Mouse (Mus musculus) embryonic facial prominence, embryonic 13.5 days (tissue): ENCODE measurements around the gene Rpl31. TPM values are rescaled to one million over a fixed set of nuclear protein-coding genes. Genes with fewer than 3 reads are reported as not detected.

Experiments used
- ATAC-seq: fragments of 200-750 bp; cut with Nextera tagmentation; 2 replicates; pipeline ENCODE4 v1.8.0; 2017; ENCODE audit warnings: low read depth; ENCODE audit not compliant: insufficient number of reproducible peaks, insufficient read depth, low FRiP score, low TSS enrichment
- H3K27ac ChIP-seq: fragments of 300-500 bp; sonication (generic); 2 replicates; pipeline ENCODE4 v1.5.1; 2015; ENCODE audit warnings: moderate library complexity, mild to moderate bottlenecking, inconsistent platforms
- H3K27me3 ChIP-seq: fragments of 300-500 bp; sonication (generic); 2 replicates; pipeline ENCODE4 v1.6.1; 2015; ENCODE audit warnings: mild to moderate bottlenecking, inconsistent platforms
- H3K36me3 ChIP-seq: fragments of 300-500 bp; sonication (generic); 2 replicates; pipeline ENCODE4 v1.6.1; 2015; ENCODE audit warnings: mild to moderate bottlenecking, inconsistent platforms
- H3K4me1 ChIP-seq: fragments of 300-500 bp; sonication (generic); 2 replicates; pipeline ENCODE4 v1.6.1; 2015; ENCODE audit warnings: inconsistent platforms
- H3K4me2 ChIP-seq: fragments of 300-500 bp; sonication (generic); 2 replicates; pipeline ENCODE4 v1.6.1; 2015; ENCODE audit warnings: moderate library complexity, mild to moderate bottlenecking, inconsistent platforms
- H3K4me3 ChIP-seq: fragments of 300-500 bp; sonication (generic); 2 replicates; pipeline ENCODE4 v1.5.1; 2015; ENCODE audit warnings: mild to moderate bottlenecking, inconsistent platforms
- H3K9ac ChIP-seq: fragments of 300-500 bp; sonication (generic); 2 replicates; pipeline ENCODE4 v1.6.1; 2015; ENCODE audit warnings: mild to moderate bottlenecking, inconsistent platforms
- H3K9me3 ChIP-seq: fragments of 300-500 bp; sonication (generic); 2 replicates; pipeline ENCODE4 v1.6.1; 2016; ENCODE audit warnings: inconsistent platforms
- WGBS: fragments of 180-500 bp; shearing (Covaris S2); methylation state at CpG from one replicate; pipeline ENCODE4 v1.1.7; 2015; ENCODE audit warnings: mixed read lengths; 5-methylcytosine and 5-hydroxymethylcytosine counted together
- polyA plus RNA-seq: library from polyadenylated mRNA; unstranded; fragments of >200 nt; fragmentation: Nextera tagmentation; extraction: Ambion mirVana; gene quantifications from 2 replicates; pipeline ENCODE4 v1.2.1, GENCODE M21; 2015

Rpl31 gene
- polyA plus RNA-seq, 1 experiment from 2014 or later = 635 TPM

DNA sequence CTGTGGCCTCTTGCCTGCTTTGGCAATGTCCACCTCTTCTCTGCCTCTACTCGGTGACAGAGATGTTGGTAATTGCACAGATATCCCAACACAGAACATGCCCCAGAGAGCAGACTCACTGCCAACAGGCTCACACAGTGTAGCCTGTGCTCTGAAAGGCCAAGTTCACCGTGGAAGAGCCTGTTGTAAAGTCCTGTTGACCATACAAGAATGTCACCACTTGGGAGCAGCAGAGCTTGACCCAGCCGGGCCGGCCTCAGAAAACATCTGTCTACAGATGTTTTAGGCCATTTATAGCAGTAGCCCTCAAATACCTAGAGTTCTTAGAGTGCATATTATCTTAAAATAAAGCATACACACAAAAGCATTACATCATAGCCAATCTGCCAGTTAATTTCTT lies 39.5 kb downstream of the Rpl31 start:
- Histone ChIP-seq H3K9me3 (no peaks in the 10 kb centered on the region), H3K4me2 (no peak overlapping the region), H3K27me3 (no peaks in the 10 kb centered on the region), H3K9ac (no peak overlapping the region), H3K4me3 (no peak overlapping the region), H3K27ac (no peak overlapping the region), H3K4me1 (no peaks in the 10 kb centered on the region), H3K36me3 (no peaks in the 10 kb centered on the region)
- WGBS = 82% methylated on average over 4 of the region's 4 CpGs
- ATAC-seq = no peak

DNA sequence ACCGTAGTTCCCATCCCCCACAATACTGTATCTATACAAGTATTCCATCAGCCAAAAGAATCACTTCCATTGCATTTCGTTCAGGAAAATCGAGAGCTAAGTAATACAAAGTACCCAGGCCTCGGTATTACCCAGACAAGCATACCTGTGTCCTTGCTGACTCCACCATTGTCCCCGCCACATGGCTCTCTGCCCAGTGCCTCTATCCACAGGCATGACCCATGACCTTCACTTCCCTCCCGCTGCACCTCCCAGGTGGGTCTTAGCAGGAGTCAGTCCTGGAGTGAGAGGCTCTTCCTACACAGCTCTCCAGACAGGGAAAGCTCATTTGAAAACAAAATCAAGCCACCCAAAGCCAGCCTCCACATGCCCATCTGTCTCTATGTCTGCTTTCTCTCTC lies 40.5 kb downstream of the Rpl31 start:
- Histone ChIP-seq H3K9me3 (no peaks in the 10 kb centered on the region), H3K9ac (no peak overlapping the region), H3K27ac (no peak overlapping the region), H3K4me1 (no peaks in the 10 kb centered on the region), H3K36me3 (no peaks in the 10 kb centered on the region), H3K4me3 (no peak overlapping the region), H3K27me3 (no peaks in the 10 kb centered on the region), H3K4me2 (no peak overlapping the region)
- ATAC-seq = no peak
- WGBS = 88% methylated on average over 6 of the region's 6 CpGs

- Histone ChIP-seq H3K27me3 (no peaks in the 10 kb centered on the region), H3K4me2 (no peak overlapping the region), H3K36me3 (no peaks in the 10 kb centered on the region), H3K27ac (no peak overlapping the region), H3K9me3 (no peaks in the 10 kb centered on the region), H3K4me3 (no peak overlapping the region), H3K4me1 (no peaks in the 10 kb centered on the region), H3K9ac (no peak overlapping the region)
- ATAC-seq = no peak
- 81% methylated on average over 7 of the region's 7 CpGs for WGBS
These were observed 41.0 kb downstream of the Rpl31 start for GRCm38 (mm10) chr1:39408668-39409067.

- H3K4me1 ChIP-seq = no peaks in the 10 kb centered on the region
- H3K4me3 ChIP-seq = no peak overlapping the region
- no peak overlapping the region for H3K27ac ChIP-seq
- no peaks in the 10 kb centered on the region for H3K27me3 ChIP-seq
- no peak overlapping the region for H3K4me2 ChIP-seq
- no peak for ATAC-seq
- H3K9ac ChIP-seq = no peak overlapping the region
- no peaks in the 10 kb centered on the region; the same call in 1 of the 2 replicates for H3K9me3 ChIP-seq
- 69% methylated on average over 19 of the region's 19 CpGs for WGBS
- no peaks in the 10 kb centered on the region for H3K36me3 ChIP-seq
These were observed 42.6 kb downstream of the Rpl31 start for GRCm38 (mm10) chr1:39410085-39410821.

- H3K9me3 ChIP-seq = no peaks in the 10 kb centered on the region; the same call in 1 of the 2 replicates
- H3K27ac ChIP-seq = peak overlapping the region; percentile 57
- 0 out of 2 replicates have a peak overlapping the region, but pooled peaks have one; percentile 27 for H3K9ac ChIP-seq
- WGBS = 7% methylated on average over 12 of the region's 12 CpGs
- no peaks in the 10 kb centered on the region for H3K27me3 ChIP-seq
- no peaks in the 10 kb centered on the region for H3K36me3 ChIP-seq
- peak overlapping the region; percentile 32; the same call in 1 of the 2 replicates for H3K4me2 ChIP-seq
- no peak overlapping the region for H3K4me3 ChIP-seq
- no peak for ATAC-seq
- H3K4me1 ChIP-seq = peaks cover 19% of the 10 kb centered on the region
These were observed 50.2 kb downstream of the Rpl31 start for GRCm38 (mm10) chr1:39417817-39418216.

GRCm38 (mm10) chr1:39418852-39419251 lies 51.2 kb downstream of the Rpl31 start:
- no peak overlapping the region for H3K4me3 ChIP-seq
- H3K9me3 ChIP-seq = no peaks in the 10 kb centered on the region; the same call in 1 of the 2 replicates
- no peaks in the 10 kb centered on the region for H3K36me3 ChIP-seq
- WGBS = 75% methylated on average over 9 of the region's 9 CpGs
- no peak overlapping the region for H3K9ac ChIP-seq
- H3K27ac ChIP-seq = no peak overlapping the region
- peaks cover 26% of the 10 kb centered on the region for H3K4me1 ChIP-seq
- no peaks in the 10 kb centered on the region for H3K27me3 ChIP-seq
- no peak for ATAC-seq
- H3K4me2 ChIP-seq = no peak overlapping the region

GRCm38 (mm10) chr1:39420987-39421386 lies 53.3 kb downstream of the Rpl31 start:
- Histone ChIP-seq H3K27ac (no peak overlapping the region), H3K27me3 (no peaks in the 10 kb centered on the region), H3K4me3 (no peak overlapping the region), H3K9ac (no peak overlapping the region), H3K9me3 (no peaks in the 10 kb centered on the region), H3K36me3 (no peaks in the 10 kb centered on the region), H3K4me1 (peaks cover 36% of the 10 kb centered on the region), H3K4me2 (no peak overlapping the region)
- WGBS = 90% methylated on average over 6 of the region's 6 CpGs
- ATAC-seq = no peak

Other genes with a start within 250 kb of the Rpl31 start
- gene Npas2, start 174.1 kb upstream of the Rpl31 start, polyA plus RNA-seq = 0.73 and 1.7 TPM in 2 replicates
- 9.3 and 10.0 TPM in 2 replicates for gene Tbc1d8, start 110.9 kb downstream of the Rpl31 start, polyA plus RNA-seq
- gene Cnot11, start 167.2 kb downstream of the Rpl31 start, polyA plus RNA-seq = 21.6 and 21.9 TPM in 2 replicates
- gene Rnf149, start 209.6 kb downstream of the Rpl31 start, polyA plus RNA-seq = 31.6 and 32.0 TPM in 2 replicates